ENCODE assay signal across 16 mouse cellular contexts in genomic region chr10:86794794-86795535, GRCm38 (mm10). TPM values are rescaled to one million over a fixed set of nuclear protein-coding genes. Genes with fewer than 3 reads are reported as not detected.
DNase-seq lines count a peak whose midpoint lies in the region; ATAC-seq lines count a peak whose summit lies in the region.
"Had no signal": no experiment of that assay in that cellular context is flagged by ENCODE, and none has a peak within 500 bp of the region (broad histone marks: within the 10 kb centered on the region; RNA-seq: fewer than 3 reads in every experiment).

No protein-coding gene starts in this region.

- intact Hi-C loops in heart, postnatal 14 days (cut with DNase I) = no loop called here

- H3K36me3 ChIP-seq in heart, embryonic 12.5 days = no peaks in the 10 kb centered on the region
- H3K36me3 ChIP-seq in kidney, embryonic 15.5 days = no peaks in the 10 kb centered on the region
- H3K36me3 ChIP-seq: liver, embryonic 13.5 days; neural tube, embryonic 15.5 days had no signal

- 77% methylated on average over 9 of the region's 9 CpGs for WGBS in heart, embryonic 12.5 days
- WGBS in kidney, embryonic 15.5 days = 84% methylated on average over 9 of the region's 9 CpGs

- peak; percentile 65; the same call in 1 of the 2 replicates for ATAC-seq in cerebellum, adult (ENCODE audit: insufficient number of reproducible peaks, low FRiP score, low TSS enrichment)
- peak; percentile 45; the same call in 1 of the 2 replicates for ATAC-seq in heart, embryonic 12.5 days (ENCODE audit: insufficient number of reproducible peaks, low FRiP score)
- no peak for ATAC-seq in kidney, embryonic 15.5 days (replicated peaks; ENCODE audit: low FRiP score)
- ATAC-seq: midbrain, embryonic 16.5 days had no signal

- no peaks in the 10 kb centered on the region for H3K9me3 ChIP-seq in heart, embryonic 12.5 days (replicated peaks)
- H3K9me3 ChIP-seq in kidney, embryonic 15.5 days (replicated peaks) = no peaks in the 10 kb centered on the region
- H3K9me3 ChIP-seq: liver, embryonic 13.5 days; neural tube, embryonic 15.5 days had no signal

- peaks cover 36% of the 10 kb centered on the region for H3K4me1 ChIP-seq in heart, embryonic 12.5 days (replicated peaks)
- peaks cover 20% of the 10 kb centered on the region for H3K4me1 ChIP-seq in kidney, embryonic 15.5 days
- H3K4me1 ChIP-seq: neural tube, embryonic 15.5 days had no signal

- no peaks in the 10 kb centered on the region for H3K27me3 ChIP-seq in heart, embryonic 12.5 days (replicated peaks)
- H3K27me3 ChIP-seq in kidney, embryonic 15.5 days = no peaks in the 10 kb centered on the region
- H3K27me3 ChIP-seq: liver, embryonic 13.5 days; neural tube, embryonic 15.5 days had no signal

- H3K9ac ChIP-seq in heart, embryonic 12.5 days = no peak overlapping the region
- H3K9ac ChIP-seq in kidney, embryonic 15.5 days = no peak overlapping the region
- H3K9ac ChIP-seq: hindbrain, embryonic 14.5 days; liver, embryonic 13.5 days; neural tube, embryonic 15.5 days had no signal

- DNase-seq in cerebellum, adult 8-10 months = no peak
- DNase-seq in heart, adult 18-20 months = peak; percentile 48 to 52
- no peak for DNase-seq in heart, postnatal 14 days
- peak; percentile 37 for DNase-seq in CD4-positive, CD25-positive, alpha-beta regulatory T cell, adult 2 months (ENCODE audit: low read depth, low spot score)
- no peak for DNase-seq in spleen, postnatal 14 days (ENCODE audit: low spot score in 2 of 2)
- DNase-seq: kidney, adult 9 months; left cerebral cortex, postnatal 4 days; liver, embryonic 13.5 days; lung, postnatal 14 days had no signal

- no peak overlapping the region for H3K4me3 ChIP-seq in heart, embryonic 12.5 days
- no peak overlapping the region for H3K4me3 ChIP-seq in kidney, embryonic 15.5 days (replicated peaks)
- H3K4me3 ChIP-seq: liver, embryonic 13.5 days; neural tube, embryonic 15.5 days had no signal

- no peak overlapping the region for H3K4me2 ChIP-seq in heart, embryonic 12.5 days
- no peak overlapping the region for H3K4me2 ChIP-seq in kidney, embryonic 15.5 days
- H3K4me2 ChIP-seq: hindbrain, embryonic 14.5 days; liver, embryonic 13.5 days; neural tube, embryonic 15.5 days had no signal

- peak overlapping the region; percentile 63; the same call in 1 of the 2 replicates for H3K27ac ChIP-seq in heart, embryonic 12.5 days (ENCODE audit: poor library complexity, severe bottlenecking)
- no peak overlapping the region for H3K27ac ChIP-seq in kidney, embryonic 15.5 days
- H3K27ac ChIP-seq: hindbrain, embryonic 14.5 days; liver, embryonic 13.5 days; neural tube, embryonic 15.5 days had no signal

RNA-seq across cellular contexts. Expression of gene Nt5dc3, which starts 16.2 kb away (rescaled TPM):
- 10 to 100 TPM; 33.7 to 35.6 TPM for total RNA-seq in heart, adult 18-20 months (2021)
- total RNA-seq in heart, postnatal 14 days (2021) = 10 to 100 TPM; 28.2 to 31.6 TPM
- polyA plus RNA-seq in heart, embryonic 12.5 days (2016; fragmentation: Nextera tagmentation; extraction: Ambion mirVana) = 2.0 and 2.7 TPM in 2 replicates
- polyA plus RNA-seq in kidney, embryonic 15.5 days (2015; fragmentation: Nextera tagmentation; extraction: Ambion mirVana) = 1.2 and 1.4 TPM in 2 replicates

RNA-seq across cellular contexts. Expression of gene Gm49358, which starts 31.2 kb away (rescaled TPM):
- total RNA-seq in heart, adult 18-20 months (2021) = 10 to 100 TPM; 13.3 to 16.2 TPM
- 10 to 100 TPM in 1 of 2 experiments, 1 to 10 TPM in 1; 7.2 to 12.1 TPM for total RNA-seq in heart, postnatal 14 days (2021)
- polyA plus RNA-seq in heart, embryonic 12.5 days (2016; fragmentation: Nextera tagmentation; extraction: Ambion mirVana) = not detected in 2 replicates
- not detected in 2 replicates for polyA plus RNA-seq in kidney, embryonic 15.5 days (2015; fragmentation: Nextera tagmentation; extraction: Ambion mirVana)
- polyA plus RNA-seq: liver, embryonic 13.5 days; midbrain, embryonic 16.5 days; neural tube, embryonic 15.5 days; thymus, postnatal 0 days had no signal

Comparison
In these comparisons a context has a peak if more than half of its experiments do, and no peak if none do; other contexts are left out.
1. DNase-seq: peak in heart, adult 18-20 months (2 of 2) and CD4-positive, CD25-positive, alpha-beta regulatory T cell, adult 2 months (single experiment); none in cerebellum, adult 8-10 months (single experiment), heart, postnatal 14 days (0 of 2) and spleen, postnatal 14 days (0 of 2).